Mouse (Mus musculus) liver, embryonic 14.5 days (tissue): Measurements from ENCODE around the gene Hlf.

Experiments
- CTCF ChIP-seq: IDR thresholded peaks from 2 replicates; pipeline ENCODE4 v1.5.1; 2016; ENCODE audit warnings: antibody characterized with exemption, low read depth, control low read depth
- EP300 ChIP-seq: IDR thresholded peaks from 2 replicates; pipeline ENCODE4 v1.6.1; 2016; ENCODE audit warnings: antibody characterized with exemption, low read depth

DNA sequence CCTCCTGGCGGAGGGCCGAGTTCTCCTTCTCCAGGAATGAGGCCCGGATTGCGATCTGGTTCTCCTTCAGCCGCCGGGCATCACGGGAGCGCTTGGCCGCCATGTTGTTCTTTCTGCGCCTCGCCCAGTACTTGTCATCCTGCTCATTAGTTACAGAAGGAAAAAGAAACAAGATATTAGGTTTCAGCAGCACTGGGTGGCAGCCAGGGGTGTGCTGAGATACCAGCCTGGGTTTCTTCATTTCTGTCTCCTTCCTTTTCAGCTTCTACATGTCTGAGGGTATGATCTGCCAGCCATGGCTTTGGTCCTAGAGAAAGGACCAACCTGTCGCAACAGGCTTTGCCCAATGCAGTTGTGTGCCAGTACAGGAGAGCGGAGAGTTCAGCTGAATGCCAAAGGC is 49.9 kb downstream of the Hlf start:
- no peak for TF ChIP-seq CTCF
- no peak for TF ChIP-seq EP300
